Mouse (Mus musculus): Measurements from ENCODE around the gene Il10.
A peak's percentile ranks its signal among the peaks of the same experiment; 100 is the strongest.

Il10 gene

GRCm38 (mm10) chr1:131049361-131049806 is 29.7 kb downstream of the Il10 start:
- DNase-seq (ENCODE audit: low spot score) = no peak

GRCm38 (mm10) chr1:131050011-131050410 is 30.4 kb downstream of the Il10 start:
- DNase-seq (ENCODE audit: low spot score) = no peak

GRCm38 (mm10) chr1:131050617-131051016 is 31.0 kb downstream of the Il10 start:
- DNase-seq (ENCODE audit: low spot score) = no peak

GRCm38 (mm10) chr1:131051073-131051472 is 31.4 kb downstream of the Il10 start:
- DNase-seq (ENCODE audit: low spot score) = no peak

GRCm38 (mm10) chr1:131053239-131053638 is 33.6 kb downstream of the Il10 start:
- peak; percentile 72 for DNase-seq (ENCODE audit: low spot score)

- DNase-seq (ENCODE audit: low spot score) = no peak
Observed at GRCm38 (mm10) chr1:131053656-131054055, 34.0 kb downstream of the Il10 start.

- no peak for DNase-seq (ENCODE audit: low spot score)
Observed at GRCm38 (mm10) chr1:131054251-131054650, 34.6 kb downstream of the Il10 start.

- DNase-seq (ENCODE audit: low spot score) = no peak
Observed at GRCm38 (mm10) chr1:131058431-131058830, 38.8 kb downstream of the Il10 start.

- no peak for DNase-seq (ENCODE audit: low spot score)
Observed at GRCm38 (mm10) chr1:131059411-131059810, 39.8 kb downstream of the Il10 start.

GRCm38 (mm10) chr1:131059841-131060240 is 40.2 kb downstream of the Il10 start:
- DNase-seq (ENCODE audit: low spot score) = no peak

- DNase-seq (ENCODE audit: low spot score) = no peak
Observed at GRCm38 (mm10) chr1:131060290-131061253, 40.9 kb downstream of the Il10 start.

- DNase-seq (ENCODE audit: low spot score) = no peak
Observed at GRCm38 (mm10) chr1:131061740-131062254, 42.2 kb downstream of the Il10 start.

GRCm38 (mm10) chr1:131062821-131063220 is 43.2 kb downstream of the Il10 start:
- no peak for DNase-seq (ENCODE audit: low spot score)

GRCm38 (mm10) chr1:131064202-131064601 is 44.6 kb downstream of the Il10 start:
- DNase-seq (ENCODE audit: low spot score) = no peak

- DNase-seq (ENCODE audit: low spot score) = no peak
Observed at GRCm38 (mm10) chr1:131068011-131068727, 48.5 kb downstream of the Il10 start.

- no peak for DNase-seq (ENCODE audit: low spot score)
Observed at GRCm38 (mm10) chr1:131069010-131069409, 49.4 kb downstream of the Il10 start.

GRCm38 (mm10) chr1:131072376-131072990 is 52.8 kb downstream of the Il10 start:
- no peak for DNase-seq (ENCODE audit: low spot score)

GRCm38 (mm10) chr1:131074524-131074938 is 54.9 kb downstream of the Il10 start:
- DNase-seq (ENCODE audit: low spot score) = peak; percentile 54

Data from layer of hippocampus, adult 11-12 months (tissue).